Mouse (Mus musculus): ENCODE results near the gene Tspan14.

The Tspan14 gene

DNA sequence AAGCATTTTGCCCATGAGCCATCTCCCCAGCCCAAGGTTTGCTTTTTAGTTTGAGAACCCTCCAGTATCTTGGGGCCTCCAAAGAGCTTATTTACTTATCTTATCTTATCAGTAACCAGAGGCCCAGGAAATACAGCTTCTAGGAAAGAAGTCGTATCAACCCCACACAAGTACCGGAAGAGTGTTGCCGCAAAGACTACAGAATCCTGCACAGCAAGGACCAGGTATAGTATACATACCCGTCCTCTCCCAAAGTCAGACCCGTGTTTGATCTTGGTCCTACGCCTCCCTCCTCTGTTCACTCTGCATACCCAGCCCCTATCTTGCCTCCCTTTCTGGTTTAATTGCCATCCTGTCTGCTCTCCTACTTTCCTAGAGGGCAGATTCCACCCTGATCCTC, 25.9 kb upstream of the Tspan14 start:
- no peak for TF ChIP-seq GATA4 (IDR thresholded peaks at IDR 0.05; ENCODE audit: insufficient replicate concordance, low read length)

DNA sequence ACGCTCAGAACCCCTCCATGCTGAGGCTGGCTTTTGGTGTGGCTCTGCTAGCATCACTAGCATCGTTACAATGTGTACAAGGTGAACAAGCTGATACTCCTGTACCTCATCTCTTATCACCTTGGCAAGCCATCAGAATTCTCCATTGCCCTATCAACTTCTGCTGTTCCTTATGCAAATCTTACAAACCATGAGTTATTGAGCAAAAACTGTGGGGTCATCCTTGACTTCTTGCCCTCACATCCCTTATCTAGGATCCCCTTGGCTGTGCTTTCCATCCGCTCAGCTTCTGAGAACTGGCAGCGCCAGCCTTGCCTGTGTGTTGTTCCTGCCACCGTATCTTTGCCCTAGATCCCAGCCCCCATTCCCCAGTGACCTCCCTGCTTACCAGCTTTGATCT, 22.2 kb upstream of the Tspan14 start:
- TF ChIP-seq GATA4 (IDR thresholded peaks at IDR 0.05; ENCODE audit: insufficient replicate concordance, low read length): no peak

DNA sequence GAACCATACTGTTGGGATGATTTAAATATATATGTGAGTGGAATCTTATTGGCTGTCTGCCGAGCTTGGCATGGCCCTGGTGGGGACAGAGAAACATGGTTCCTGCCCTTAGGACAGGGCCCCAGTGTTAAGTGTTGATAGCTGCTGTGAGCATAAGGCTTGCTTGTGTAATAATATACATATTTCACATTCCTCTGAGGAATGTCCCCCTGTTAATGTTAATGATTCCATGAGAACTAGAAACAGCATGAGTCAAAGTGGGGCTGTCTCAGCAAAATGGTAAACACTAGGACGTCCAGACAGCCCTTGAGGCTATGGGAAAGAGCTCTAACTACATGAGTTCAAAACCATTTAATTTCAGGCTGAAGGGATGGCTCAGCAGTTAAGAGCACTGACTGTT, 20.6 kb upstream of the Tspan14 start:
- no peak for TF ChIP-seq GATA4 (IDR thresholded peaks at IDR 0.05; ENCODE audit: insufficient replicate concordance, low read length)

DNA sequence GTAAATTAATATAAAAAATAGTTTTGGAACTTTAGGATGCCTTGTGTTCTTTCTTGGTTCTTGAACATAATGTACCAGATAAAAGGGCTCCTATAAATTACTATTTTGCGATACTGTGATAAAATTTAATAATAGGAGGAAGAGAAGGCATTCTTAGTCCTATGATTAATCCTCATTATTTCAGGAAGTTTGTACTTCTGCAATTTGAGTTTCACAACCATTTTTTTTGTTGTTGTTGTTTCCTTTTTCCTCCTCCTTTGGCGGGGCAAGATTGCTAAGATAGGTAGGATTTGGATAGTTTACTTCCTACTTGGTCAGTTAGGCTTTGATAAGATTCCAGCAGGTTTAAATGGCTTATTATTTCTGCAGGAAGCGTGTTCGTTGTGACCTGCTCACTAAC, 19.0 kb upstream of the Tspan14 start:
- peak; percentile 28; the same call in 1 of the 2 replicates for TF ChIP-seq GATA4 (IDR thresholded peaks at IDR 0.05; ENCODE audit: insufficient replicate concordance, low read length)

DNA sequence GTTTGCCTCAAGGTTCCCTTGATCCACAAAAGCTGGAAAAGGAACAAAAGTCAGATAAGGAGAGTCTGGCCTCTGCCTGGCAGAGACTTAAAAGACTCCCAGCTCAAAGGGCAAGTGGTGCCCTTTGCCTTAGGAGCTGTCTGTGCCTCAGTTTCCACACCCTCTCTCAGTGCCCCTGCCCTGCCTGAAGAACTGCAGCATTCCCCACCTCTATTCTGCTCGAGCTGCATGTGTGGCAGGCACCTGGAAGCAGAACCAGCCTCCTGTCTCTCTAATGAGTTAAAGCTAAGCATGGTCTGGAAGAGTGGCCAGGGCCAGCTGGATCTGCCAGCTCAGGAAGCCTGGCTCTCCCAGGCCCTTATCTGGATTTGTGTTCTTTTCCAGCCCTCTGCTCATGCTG, 13.1 kb upstream of the Tspan14 start:
- no peak for TF ChIP-seq GATA4 (IDR thresholded peaks at IDR 0.05; ENCODE audit: insufficient replicate concordance, low read length)

DNA sequence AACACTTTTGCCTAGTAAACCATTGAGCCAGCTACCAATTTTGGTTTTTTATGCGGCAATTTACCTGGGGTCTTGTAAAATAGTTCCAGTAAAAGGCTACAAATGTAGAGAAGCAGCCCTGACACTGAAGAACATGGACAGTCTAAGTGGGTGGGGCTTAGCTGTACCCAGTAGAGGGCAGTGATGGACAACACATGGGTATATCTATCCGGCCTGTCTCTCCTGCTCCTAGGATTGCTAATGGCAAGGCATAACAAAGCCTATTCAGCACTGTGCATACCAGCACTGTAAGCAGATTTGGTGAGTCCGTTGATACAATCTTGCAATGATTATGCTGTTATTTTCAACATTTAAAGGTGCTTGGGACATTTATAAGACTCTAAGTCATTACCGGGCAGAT, 12.4 kb upstream of the Tspan14 start:
- no peak for TF ChIP-seq GATA4 (IDR thresholded peaks at IDR 0.05; ENCODE audit: insufficient replicate concordance, low read length)

DNA sequence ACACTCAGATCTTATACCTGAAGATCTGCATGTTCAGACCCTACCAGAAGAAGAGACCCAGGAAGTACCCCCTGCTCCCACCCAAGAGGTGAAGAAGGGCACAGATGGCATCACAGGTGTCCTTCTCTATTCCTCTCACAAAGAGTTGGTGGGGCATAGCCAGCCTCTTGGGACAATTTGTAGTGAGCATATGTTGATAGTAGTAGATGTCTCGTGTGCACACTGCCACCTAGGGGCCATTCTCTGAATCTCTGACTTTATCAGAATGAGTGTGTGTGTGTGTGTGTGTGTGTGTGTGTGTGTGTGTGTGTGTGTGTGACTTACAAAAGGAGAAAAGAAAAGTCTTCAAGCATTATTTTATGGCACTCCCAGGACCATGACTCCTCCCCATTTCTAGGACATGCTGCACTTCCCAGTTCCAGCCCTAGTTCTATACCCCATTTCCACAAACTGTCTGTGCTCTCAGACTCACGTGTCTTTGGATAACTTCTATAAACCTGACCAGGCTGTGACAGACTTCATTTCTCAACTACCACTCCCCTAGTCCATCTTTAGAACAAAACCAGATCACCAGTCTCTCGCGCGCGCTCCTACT, 8.6 kb upstream of the Tspan14 start:
- TF ChIP-seq GATA4 (IDR thresholded peaks at IDR 0.05; ENCODE audit: insufficient replicate concordance, low read length): no peak; the same call in 1 of the 2 replicates

DNA sequence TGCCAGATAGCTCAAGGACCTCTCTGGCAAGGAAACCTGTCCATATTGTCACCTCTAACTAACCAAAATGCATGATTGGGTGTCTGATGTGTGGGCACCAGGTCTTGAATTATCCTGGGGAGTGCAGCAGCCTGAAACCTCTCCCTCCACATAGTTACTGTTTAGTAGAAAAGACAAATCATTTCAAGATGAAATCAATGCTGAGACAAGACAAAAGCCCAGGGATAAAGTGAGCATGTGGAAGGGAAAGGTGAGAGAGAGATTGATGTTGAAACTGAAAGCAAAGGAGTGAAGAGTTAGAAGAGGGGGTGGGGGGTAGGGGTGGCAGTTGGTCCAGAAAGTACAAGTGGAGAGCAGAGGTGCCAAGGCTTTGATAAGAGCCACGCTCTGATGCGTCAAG, 1.4 kb upstream of the Tspan14 start:
- no peak for TF ChIP-seq GATA4 (IDR thresholded peaks at IDR 0.05; ENCODE audit: insufficient replicate concordance, low read length)

DNA sequence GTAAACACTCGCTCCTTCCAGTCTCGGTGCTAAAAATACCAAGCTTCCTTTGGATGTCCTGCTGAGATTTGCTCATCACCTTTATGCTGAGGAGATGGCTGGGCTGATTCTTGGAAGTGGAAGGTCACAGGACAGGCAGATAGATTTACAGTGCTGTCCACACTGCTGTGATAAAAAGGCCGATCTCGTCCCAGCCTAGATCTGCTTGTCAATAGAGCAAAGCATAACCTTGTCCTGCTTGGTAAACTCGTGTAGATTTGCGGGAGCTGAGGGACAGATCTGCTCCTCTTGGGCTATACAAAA, 942 bp upstream of the Tspan14 start:
- TF ChIP-seq GATA4 (IDR thresholded peaks at IDR 0.05; ENCODE audit: insufficient replicate concordance, low read length): no peak

DNA sequence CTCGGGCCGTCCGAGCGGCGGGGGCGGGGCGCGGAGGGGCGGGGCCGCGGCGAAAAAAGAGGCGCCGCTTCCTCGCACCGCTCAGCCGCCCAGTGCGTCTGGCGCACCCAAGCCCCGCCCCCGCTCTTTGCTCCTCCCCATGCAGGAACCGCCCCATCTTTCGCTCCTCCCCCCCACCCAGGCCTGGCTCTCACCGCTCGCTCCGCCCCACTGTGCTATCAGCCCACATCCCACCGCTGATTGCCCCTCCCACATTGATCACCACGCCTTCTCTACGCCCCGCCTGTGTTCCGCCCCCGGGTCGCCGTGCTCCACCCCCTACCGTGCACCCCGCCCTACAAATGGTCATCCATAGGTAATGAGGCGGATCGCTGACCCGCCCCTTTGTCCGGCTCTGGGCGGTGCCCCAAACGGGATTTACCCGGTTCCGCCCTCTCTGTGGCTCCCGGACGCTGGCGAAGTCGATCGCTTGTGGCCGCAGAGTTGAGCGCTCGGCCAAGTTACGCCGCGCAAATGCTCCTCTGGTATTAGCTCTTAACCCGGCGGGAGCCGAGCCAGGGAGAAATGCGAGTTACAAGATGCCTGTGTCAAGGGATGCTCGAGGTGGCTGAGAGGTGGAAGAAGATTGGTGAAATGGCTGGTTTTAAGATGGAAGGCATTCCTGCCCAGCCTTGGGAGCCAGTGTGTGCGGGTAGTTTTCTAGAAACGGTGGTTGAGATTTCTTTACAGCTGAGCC, 423 bp upstream of the Tspan14 start:
- peak; percentile 83; the same call in 1 of the 2 replicates for TF ChIP-seq GATA4 (IDR thresholded peaks at IDR 0.05; ENCODE audit: insufficient replicate concordance, low read length)

DNA sequence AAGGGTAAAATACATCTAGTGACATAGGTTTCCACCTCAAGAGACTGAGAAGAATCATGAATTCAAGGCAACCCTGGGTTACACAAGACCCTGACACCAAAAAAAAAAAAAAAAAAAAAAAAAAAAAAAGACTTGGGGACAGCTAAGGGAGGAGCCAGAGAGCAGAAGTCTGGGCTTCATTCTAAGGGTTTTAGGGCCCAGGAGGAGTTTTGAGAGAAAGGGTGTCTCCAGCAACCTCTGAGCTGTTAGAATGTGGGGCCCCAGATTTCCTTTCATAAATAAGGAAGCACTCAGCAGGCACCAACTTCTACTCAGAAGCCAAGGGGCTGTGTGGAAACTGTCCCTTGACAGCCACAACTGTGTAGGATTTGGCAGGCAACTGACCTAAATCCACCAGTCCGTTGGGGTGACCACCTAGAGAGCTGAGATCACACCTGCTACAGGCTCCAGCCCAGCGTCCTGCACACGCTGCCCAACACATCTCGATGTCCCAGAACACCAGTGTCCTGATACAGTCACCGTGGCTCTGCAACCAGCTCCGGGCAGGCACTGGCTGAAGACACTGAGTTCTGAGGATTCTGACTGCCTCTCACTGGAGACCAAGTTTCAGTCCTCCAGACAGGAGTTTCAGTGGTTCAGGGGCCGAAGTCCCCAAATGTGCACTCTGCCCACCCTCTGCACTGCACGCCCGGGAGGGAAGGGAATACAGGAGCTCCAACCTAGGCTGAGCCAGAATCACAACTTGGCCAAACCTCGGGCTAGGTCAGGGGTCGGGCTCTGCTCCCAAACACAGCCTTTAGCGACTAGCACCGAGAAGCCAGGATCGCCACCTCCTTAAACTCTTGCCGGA, 875 bp downstream of the Tspan14 start:
- no peak for TF ChIP-seq GATA4 (IDR thresholded peaks at IDR 0.05; ENCODE audit: insufficient replicate concordance, low read length)

DNA sequence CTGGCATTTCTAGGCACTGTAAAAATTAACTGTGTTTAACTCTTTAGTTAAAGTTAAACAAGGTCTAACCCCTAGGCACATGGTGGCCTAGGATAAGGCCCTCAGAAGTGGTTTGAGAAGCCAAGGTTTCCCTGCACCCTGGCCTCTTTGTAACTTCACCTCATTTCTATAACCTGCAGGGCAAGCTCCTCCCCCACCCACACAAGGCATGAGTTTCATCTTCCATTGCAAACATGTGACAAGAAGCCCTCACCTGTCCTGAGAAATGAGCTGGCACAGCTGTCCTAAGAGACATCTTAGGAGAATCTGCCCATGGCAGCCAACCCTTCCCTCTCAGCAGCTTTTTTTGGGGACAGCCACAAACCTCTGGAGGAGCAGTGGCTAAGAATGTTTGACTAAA, 1.7 kb downstream of the Tspan14 start:
- no peak for TF ChIP-seq GATA4 (IDR thresholded peaks at IDR 0.05; ENCODE audit: insufficient replicate concordance, low read length)

DNA sequence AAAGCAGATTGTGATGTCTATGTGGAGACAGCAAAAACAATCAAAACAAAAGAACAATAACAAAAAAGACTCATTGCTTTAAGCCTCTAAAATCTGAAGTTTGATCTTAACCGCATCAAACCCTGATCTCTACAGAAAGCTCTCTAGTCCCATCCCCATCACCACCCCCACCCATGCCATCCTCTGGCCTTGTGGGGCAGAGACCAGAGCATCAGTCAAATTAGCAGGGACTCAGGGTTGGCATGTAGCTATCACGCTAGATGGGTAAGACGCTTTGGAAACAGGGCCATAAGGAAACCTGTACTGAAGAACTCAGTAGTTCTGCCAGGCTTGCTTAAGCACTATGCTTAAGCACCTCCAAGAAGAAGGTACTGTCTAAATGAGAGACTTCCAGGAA, 2.4 kb downstream of the Tspan14 start:
- TF ChIP-seq GATA4 (IDR thresholded peaks at IDR 0.05; ENCODE audit: insufficient replicate concordance, low read length): no peak

DNA sequence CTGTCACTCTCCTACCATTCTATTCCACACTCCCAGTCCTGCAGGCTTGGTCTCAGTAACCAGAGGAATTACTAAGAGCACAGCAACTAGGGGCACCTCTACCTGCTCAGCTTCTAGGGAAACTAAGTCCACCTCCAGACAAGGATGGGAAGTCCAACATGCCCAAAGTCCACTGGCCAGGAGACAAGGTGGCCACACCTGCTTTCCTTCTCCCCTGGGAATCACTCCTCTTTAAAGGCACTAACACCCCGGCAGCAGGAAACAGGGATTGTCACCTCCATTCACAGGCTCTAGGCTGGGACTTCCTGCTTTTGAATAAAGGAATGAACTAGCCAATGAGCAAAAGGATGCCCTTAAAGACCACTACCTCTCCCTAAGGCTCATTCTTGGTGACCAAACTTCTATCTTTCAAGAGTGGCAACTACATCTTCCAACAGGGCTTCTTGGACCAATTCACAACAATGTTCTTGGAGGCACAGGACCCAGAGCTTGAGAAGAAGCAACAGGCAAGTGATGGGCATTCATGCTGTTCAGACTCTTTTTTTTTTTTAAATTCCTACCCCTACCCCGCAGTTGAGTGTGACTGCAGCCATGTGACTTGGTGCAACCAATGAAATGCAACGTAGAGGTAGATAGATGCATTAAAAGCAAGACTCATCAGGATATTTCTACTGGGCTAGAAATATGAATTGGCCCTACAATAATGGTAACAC, 3.0 kb downstream of the Tspan14 start:
- no peak for TF ChIP-seq GATA4 (IDR thresholded peaks at IDR 0.05; ENCODE audit: insufficient replicate concordance, low read length)
